Mouse (Mus musculus) erythroblast, embryonic 14.5 days (primary cell): ENCODE data around the gene Mbnl1.

Experiments used
- GATA1 ChIP-seq: IDR thresholded peaks from 2 replicates; pipeline ENCODE4 v1.6.1; 2012; ENCODE audit warnings: low read length, inconsistent platforms, mixed read lengths
- TAL1 ChIP-seq: IDR thresholded peaks from 3 replicates; pipeline ENCODE4 v1.6.1; 2012; ENCODE audit warnings: low read length, inconsistent platforms, mixed read lengths

DNA sequence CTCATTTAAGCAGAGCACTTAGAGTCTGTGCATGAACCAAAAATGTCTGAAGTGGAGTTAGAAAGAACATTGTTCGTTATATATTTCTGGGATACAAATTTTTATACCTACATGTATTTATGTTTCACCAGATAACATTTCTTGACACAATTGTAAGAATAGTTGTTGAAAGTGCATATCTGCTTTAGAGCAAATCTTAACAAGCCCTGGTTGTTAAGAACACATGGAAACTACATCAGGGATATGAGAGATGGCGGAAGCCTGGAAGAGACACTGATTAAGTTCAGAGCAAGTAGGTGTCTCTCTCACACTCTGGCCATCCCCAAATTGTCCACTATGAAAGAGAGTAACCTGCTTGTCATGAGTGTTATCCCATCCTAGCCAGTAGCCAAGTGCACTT lies 2.4 kb downstream of the Mbnl1 start:
- no peak for TF ChIP-seq GATA1
- no peak for TF ChIP-seq TAL1
